Comparison of ENCODE assay signal across 8 mouse cellular contexts in genomic region chr11:115163568-115164150, GRCm38 (mm10). TPM values are rescaled to one million over a fixed set of nuclear protein-coding genes. Genes with fewer than 3 reads are reported as not detected.
DNase-seq lines count a peak whose midpoint lies in the region; ATAC-seq and TF ChIP-seq lines count a peak whose summit lies in the region.

No protein-coding gene starts in this region.

- H3K4me2 ChIP-seq in heart, embryonic 11.5 days = peak overlapping the region; percentile 94
- H3K4me2 ChIP-seq in forebrain, postnatal 0 days (ENCODE audit: low read depth) = peak overlapping the region; percentile 73

- DNase-seq in heart, adult 8-10 months (ENCODE audit: low spot score) = no peak
- peak; percentile 77 for DNase-seq in ZHBTc4 (ENCODE audit: low read depth, low spot score)
- peak; percentile 52 for DNase-seq in forebrain, postnatal 0 days
- DNase-seq in kidney, postnatal 14 days = peak; percentile 49
- peak; percentile 78 for DNase-seq in midbrain, embryonic 10.5 days (ENCODE audit: low spot score)
- DNase-seq in thymus, postnatal 14 days = peak; percentile 86
- DNase-seq in frontal cortex, postnatal 25 days (ENCODE audit: low spot score in 2 of 2) = no peak

- ATAC-seq in heart, embryonic 11.5 days (replicated peaks; ENCODE audit: insufficient number of reproducible peaks, low FRiP score, low TSS enrichment) = no peak; the same call in 1 of the 2 replicates
- ATAC-seq in forebrain, postnatal 0 days = peak; percentile 49; the same call in 1 of the 2 replicates

- WGBS in heart, embryonic 11.5 days (ENCODE audit: insufficient replicate concordance) = under 1% methylated on average over 47 of the region's 47 CpGs
- WGBS in forebrain, postnatal 0 days = 2% methylated on average over 47 of the region's 47 CpGs
- under 1% methylated on average over 47 of the region's 47 CpGs for WGBS in midbrain, embryonic 10.5 days

- TF ChIP-seq CTCF in forebrain, postnatal 0 days (IDR thresholded peaks at IDR 0.05; ENCODE audit: low read depth) = peak; percentile 52

- H3K4me1 ChIP-seq in heart, embryonic 11.5 days (ENCODE audit: control insufficient read depth, insufficient read depth, low read length) = peaks cover 20% of the 10 kb centered on the region
- no peaks in the 10 kb centered on the region; the same call in 1 of the 2 replicates for H3K4me1 ChIP-seq in forebrain, postnatal 0 days (ENCODE audit: insufficient read depth)
- H3K4me1 ChIP-seq in midbrain, embryonic 10.5 days = peaks cover 49% of the 10 kb centered on the region

- no peaks in the 10 kb centered on the region for H3K36me3 ChIP-seq in heart, embryonic 11.5 days (ENCODE audit: control insufficient read depth, insufficient read depth, low read length)
- no peaks in the 10 kb centered on the region for H3K36me3 ChIP-seq in forebrain, postnatal 0 days (ENCODE audit: insufficient read depth)
- no peaks in the 10 kb centered on the region for H3K36me3 ChIP-seq in midbrain, embryonic 10.5 days

- H3K4me3 ChIP-seq in heart, embryonic 11.5 days (ENCODE audit: low read depth, low read length) = peak overlapping the region; percentile 79
- H3K4me3 ChIP-seq in forebrain, postnatal 0 days (ENCODE audit: low read depth, low read length) = peak overlapping the region; percentile 56
- peak overlapping the region; percentile 69 for H3K4me3 ChIP-seq in midbrain, embryonic 10.5 days

- no peaks in the 10 kb centered on the region for H3K9me3 ChIP-seq in heart, embryonic 11.5 days (replicated peaks; ENCODE audit: control insufficient read depth, low read length)
- no peaks in the 10 kb centered on the region for H3K9me3 ChIP-seq in forebrain, postnatal 0 days (ENCODE audit: low read length)
- H3K9me3 ChIP-seq in midbrain, embryonic 10.5 days (replicated peaks) = no peaks in the 10 kb centered on the region

- H3K9ac ChIP-seq in heart, embryonic 11.5 days (ENCODE audit: low read depth, low read length) = peak overlapping the region; percentile 70
- H3K9ac ChIP-seq in forebrain, postnatal 0 days = peak overlapping the region; percentile 51

- H3K27me3 ChIP-seq in heart, embryonic 11.5 days (ENCODE audit: control insufficient read depth, insufficient read depth, low read length) = peaks cover 6% of the 10 kb centered on the region; the same call in 1 of the 2 replicates
- peaks cover 18% of the 10 kb centered on the region for H3K27me3 ChIP-seq in forebrain, postnatal 0 days (ENCODE audit: insufficient read depth, low read length)
- peaks cover 62% of the 10 kb centered on the region for H3K27me3 ChIP-seq in midbrain, embryonic 10.5 days (ENCODE audit: low read depth, poor library complexity, severe bottlenecking)

- H3K27ac ChIP-seq in heart, embryonic 11.5 days (ENCODE audit: low read depth, low read length) = no peak overlapping the region
- H3K27ac ChIP-seq in forebrain, postnatal 0 days (ENCODE audit: low read depth, low read length) = peak overlapping the region; percentile 48
- peak overlapping the region; percentile 84 for H3K27ac ChIP-seq in midbrain, embryonic 10.5 days (replicated peaks)

RNA-seq across cellular contexts. Expression of gene Slc9a3r1, which starts 0.5 kb away (rescaled TPM):
- polyA plus RNA-seq in heart, embryonic 11.5 days (2014; fragmentation: Nextera tagmentation; extraction: Ambion mirVana) = 26.4 and 31.1 TPM in 2 replicates
- 1 to 10 TPM; 7.3 to 8.5 (median 8.5) TPM for total RNA-seq in heart, adult 8-10 months (2022)
- 44.2 and 48.5 TPM in 2 replicates for total RNA-seq in forebrain, postnatal 0 days (2014; rRNA removed)
- 68.4 and 73.9 TPM in 2 replicates for polyA plus RNA-seq in forebrain, postnatal 0 days (2015; fragmentation: Nextera tagmentation; extraction: Ambion mirVana)
- polyA plus RNA-seq in midbrain, embryonic 10.5 days (2016; fragmentation: Nextera tagmentation; extraction: Ambion mirVana) = 36.8 and 37.8 TPM in 2 replicates

RNA-seq across cellular contexts. Expression of gene Tmem104, which starts 23.6 kb away (rescaled TPM):
- polyA plus RNA-seq in heart, embryonic 11.5 days (2014; fragmentation: Nextera tagmentation; extraction: Ambion mirVana) = 7.5 and 8.2 TPM in 2 replicates
- 10 to 100 TPM in 1 of 4 experiments, 1 to 10 TPM in 3; 8.7 to 10.9 (median 9.1) TPM for total RNA-seq in heart, adult 8-10 months (2022)
- total RNA-seq in forebrain, postnatal 0 days (2014; rRNA removed) = 5.4 and 7.6 TPM in 2 replicates
- 8.8 and 9.9 TPM in 2 replicates for polyA plus RNA-seq in forebrain, postnatal 0 days (2015; fragmentation: Nextera tagmentation; extraction: Ambion mirVana)
- polyA plus RNA-seq in midbrain, embryonic 10.5 days (2016; fragmentation: Nextera tagmentation; extraction: Ambion mirVana) = 7.1 and 11.3 TPM in 2 replicates

RNA-seq across cellular contexts. Expression of gene Nat9, which starts 24.0 kb away (rescaled TPM):
- 13.7 and 15.7 TPM in 2 replicates for polyA plus RNA-seq in heart, embryonic 11.5 days (2014; fragmentation: Nextera tagmentation; extraction: Ambion mirVana)
- 10 to 100 TPM; 25.0 to 34.9 (median 25.9) TPM for total RNA-seq in heart, adult 8-10 months (2022)
- total RNA-seq in forebrain, postnatal 0 days (2014; rRNA removed) = 19.2 and 20.3 TPM in 2 replicates
- 17.7 and 18.6 TPM in 2 replicates for polyA plus RNA-seq in forebrain, postnatal 0 days (2015; fragmentation: Nextera tagmentation; extraction: Ambion mirVana)
- 17.8 and 19.5 TPM in 2 replicates for polyA plus RNA-seq in midbrain, embryonic 10.5 days (2016; fragmentation: Nextera tagmentation; extraction: Ambion mirVana)

RNA-seq across cellular contexts. Expression of gene Cd300lf, which starts 29.9 kb away (rescaled TPM):
- 0.19 and 0.20 TPM in 2 replicates for polyA plus RNA-seq in heart, embryonic 11.5 days (2014; fragmentation: Nextera tagmentation; extraction: Ambion mirVana)
- total RNA-seq in heart, adult 8-10 months (2022) = under 1 TPM in 3 of 4 experiments, not detected in 1; 0.13 to 0.89 (median 0.22) TPM
- 0.24 TPM in 1 of 2 replicates, not detected in the other for total RNA-seq in forebrain, postnatal 0 days (2014; rRNA removed)
- 0.05 and 0.18 TPM in 2 replicates for polyA plus RNA-seq in forebrain, postnatal 0 days (2015; fragmentation: Nextera tagmentation; extraction: Ambion mirVana)
- 0.21 TPM in 1 of 2 replicates, not detected in the other for polyA plus RNA-seq in midbrain, embryonic 10.5 days (2016; fragmentation: Nextera tagmentation; extraction: Ambion mirVana)

Comparison
In these comparisons a context has a peak if more than half of its experiments do, and no peak if none do; other contexts are left out.
1. DNase-seq: peak in ZHBTc4 (single experiment), forebrain, postnatal 0 days (single experiment), kidney, postnatal 14 days (single experiment), midbrain, embryonic 10.5 days (single experiment) and thymus, postnatal 14 days (single experiment); none in heart, adult 8-10 months (single experiment) and frontal cortex, postnatal 25 days (0 of 2).
2. Peak in every context shown above with its lines, with median percentiles within 50 percentile points of each other: H3K4me3 ChIP-seq.